Mouse (Mus musculus): ENCODE measurements around the gene Il31. TPM values are rescaled to one million over a fixed set of nuclear protein-coding genes. Genes with fewer than 3 reads are reported as not detected.
A peak's percentile ranks its signal among the peaks of the same experiment; 100 is the strongest.
"Not testable (repeated sequence)": the region's sequence is repeated elsewhere in the genome, so short reads cannot be mapped to it uniquely, and the experiment has no call there.

Gene Il31
- polyA plus RNA-seq, 1 experiment from 2014 or later, result not detected

GRCm38 (mm10) chr5:123522166-123522565 is 32.9 kb upstream of the Il31 start:
- ATAC-seq (no peak), DNase-seq (ENCODE audit: low spot score) (no peak)
- Histone ChIP-seq H3K27ac (ENCODE audit: low read depth, low read length) (no peak overlapping the region), H3K36me3 (ENCODE audit: control insufficient read depth, insufficient read depth, low read length) (peaks cover 33% of the 10 kb centered on the region), H3K4me1 (ENCODE audit: control insufficient read depth, insufficient read depth, low read length) (peaks cover 10% of the 10 kb centered on the region), H3K4me2 (ENCODE audit: low read length) (no peak overlapping the region), H3K4me3 (ENCODE audit: low read depth, low read length) (no peak overlapping the region), H3K9me3 (replicated peaks; ENCODE audit: control insufficient read depth, low read length) (no peaks in the 10 kb centered on the region), H3K9ac (ENCODE audit: low read length) (no peak overlapping the region), H3K27me3 (replicated peaks; ENCODE audit: control insufficient read depth, insufficient read depth, low read length) (no peaks in the 10 kb centered on the region)
- WGBS, result 95% methylated on average over 1 of the region's 1 CpGs

GRCm38 (mm10) chr5:123521621-123522020 is 32.3 kb upstream of the Il31 start:
- H3K4me2 ChIP-seq (ENCODE audit: low read length), result no peak overlapping the region
- WGBS, result 81% methylated on average over 1 of the region's 1 CpGs
- DNase-seq (ENCODE audit: low spot score) (no peak), ATAC-seq (no peak)
- no peak overlapping the region for H3K9ac ChIP-seq (ENCODE audit: low read length)
- H3K36me3 ChIP-seq (ENCODE audit: control insufficient read depth, insufficient read depth, low read length), result peaks cover 36% of the 10 kb centered on the region
- H3K4me3 ChIP-seq (ENCODE audit: low read depth, low read length), result no peak overlapping the region
- H3K27me3 ChIP-seq (replicated peaks; ENCODE audit: control insufficient read depth, insufficient read depth, low read length), result no peaks in the 10 kb centered on the region
- no peaks in the 10 kb centered on the region for H3K9me3 ChIP-seq (replicated peaks; ENCODE audit: control insufficient read depth, low read length)
- H3K27ac ChIP-seq (ENCODE audit: low read depth, low read length), result no peak overlapping the region
- peaks cover 10% of the 10 kb centered on the region for H3K4me1 ChIP-seq (ENCODE audit: control insufficient read depth, insufficient read depth, low read length)

GRCm38 (mm10) chr5:123520666-123521065 is 31.4 kb upstream of the Il31 start:
- DNase-seq (ENCODE audit: low spot score), result no peak
- H3K27ac ChIP-seq (ENCODE audit: low read depth, low read length), result no peak overlapping the region
- H3K4me1 ChIP-seq (ENCODE audit: control insufficient read depth, insufficient read depth, low read length), result peaks cover 10% of the 10 kb centered on the region
- peaks cover 45% of the 10 kb centered on the region for H3K36me3 ChIP-seq (ENCODE audit: control insufficient read depth, insufficient read depth, low read length)
- H3K9ac ChIP-seq (ENCODE audit: low read length), result no peak overlapping the region
- WGBS, result 88% methylated on average over 9 of the region's 9 CpGs
- H3K4me2 ChIP-seq (ENCODE audit: low read length), result no peak overlapping the region
- no peak overlapping the region for H3K4me3 ChIP-seq (ENCODE audit: low read depth, low read length)
- no peaks in the 10 kb centered on the region for H3K27me3 ChIP-seq (replicated peaks; ENCODE audit: control insufficient read depth, insufficient read depth, low read length)
- no peak for ATAC-seq
- no peaks in the 10 kb centered on the region for H3K9me3 ChIP-seq (replicated peaks; ENCODE audit: control insufficient read depth, low read length)

- Histone ChIP-seq H3K4me1 (ENCODE audit: control insufficient read depth, insufficient read depth, low read length) (no peaks in the 10 kb centered on the region), H3K27ac (ENCODE audit: low read depth, low read length) (no peak overlapping the region), H3K4me2 (ENCODE audit: low read length) (no peak overlapping the region), H3K9ac (ENCODE audit: low read length) (no peak overlapping the region), H3K4me3 (ENCODE audit: low read depth, low read length) (no peak overlapping the region), H3K36me3 (ENCODE audit: control insufficient read depth, insufficient read depth, low read length) (peaks cover 81% of the 10 kb centered on the region), H3K9me3 (replicated peaks; ENCODE audit: control insufficient read depth, low read length) (no peaks in the 10 kb centered on the region), H3K27me3 (replicated peaks; ENCODE audit: control insufficient read depth, insufficient read depth, low read length) (no peaks in the 10 kb centered on the region)
- DNase-seq (ENCODE audit: low spot score) (no peak), ATAC-seq (no peak)
- WGBS, result 94% methylated on average over 5 of the region's 5 CpGs
Measured at GRCm38 (mm10) chr5:123514871-123515270, 25.6 kb upstream of the Il31 start.

- H3K4me1 ChIP-seq (ENCODE audit: control insufficient read depth, insufficient read depth, low read length), result peaks cover 4% of the 10 kb centered on the region
- ATAC-seq, result no peak
- DNase-seq (ENCODE audit: low spot score), result no peak
- H3K4me3 ChIP-seq (ENCODE audit: low read depth, low read length), result no peak overlapping the region
- H3K27ac ChIP-seq (ENCODE audit: low read depth, low read length), result no peak overlapping the region
- no peaks in the 10 kb centered on the region for H3K27me3 ChIP-seq (replicated peaks; ENCODE audit: control insufficient read depth, insufficient read depth, low read length)
- H3K4me2 ChIP-seq (ENCODE audit: low read length), result no peak overlapping the region
- no peak overlapping the region for H3K9ac ChIP-seq (ENCODE audit: low read length)
- 80% methylated on average over 3 of the region's 3 CpGs for WGBS
- no peaks in the 10 kb centered on the region for H3K9me3 ChIP-seq (replicated peaks; ENCODE audit: control insufficient read depth, low read length)
- H3K36me3 ChIP-seq (ENCODE audit: control insufficient read depth, insufficient read depth, low read length), result peaks cover 53% of the 10 kb centered on the region
Measured at GRCm38 (mm10) chr5:123512102-123512501, 22.8 kb upstream of the Il31 start.

- H3K4me2 ChIP-seq (ENCODE audit: low read length); H3K27me3 ChIP-seq (replicated peaks; ENCODE audit: control insufficient read depth, insufficient read depth, low read length); DNase-seq (ENCODE audit: low spot score); ATAC-seq; H3K9me3 ChIP-seq (replicated peaks; ENCODE audit: control insufficient read depth, low read length); H3K4me1 ChIP-seq (ENCODE audit: control insufficient read depth, insufficient read depth, low read length); H3K4me3 ChIP-seq (ENCODE audit: low read depth, low read length); H3K9ac ChIP-seq (ENCODE audit: low read length); H3K27ac ChIP-seq (ENCODE audit: low read depth, low read length): not testable (repeated sequence)
- 70% methylated on average over 3 of the region's 3 CpGs for WGBS
- H3K36me3 ChIP-seq (ENCODE audit: control insufficient read depth, insufficient read depth, low read length), result peaks cover 46% of the 10 kb centered on the region
Measured at GRCm38 (mm10) chr5:123511426-123511825, 22.1 kb upstream of the Il31 start.

- H3K27ac ChIP-seq (ENCODE audit: low read depth, low read length), result no peak within 1 kb of the TSS
- WGBS, result 90% methylated on average over 5 of the region's 5 CpGs
- no peak within 1 kb of the TSS for H3K4me3 ChIP-seq (ENCODE audit: low read depth, low read length)
- H3K36me3 ChIP-seq (ENCODE audit: control insufficient read depth, insufficient read depth, low read length), result peaks cover 34% of the 10 kb centered on the region
- no peaks in the 10 kb centered on the region for H3K27me3 ChIP-seq (replicated peaks; ENCODE audit: control insufficient read depth, insufficient read depth, low read length)
- no peak within 1 kb of the TSS for H3K9ac ChIP-seq (ENCODE audit: low read length)
- H3K4me1 ChIP-seq (ENCODE audit: control insufficient read depth, insufficient read depth, low read length), result peaks cover 4% of the 10 kb centered on the region
- peak within 1 kb of the TSS; percentile 81; the same call in 1 of the 2 replicates for H3K4me2 ChIP-seq (ENCODE audit: low read length)
- DNase-seq (ENCODE audit: low spot score) (no peak), ATAC-seq (no peak)
- H3K9me3 ChIP-seq (replicated peaks; ENCODE audit: control insufficient read depth, low read length), result no peaks in the 10 kb centered on the region
Measured at GRCm38 (mm10) chr5:123510160-123510559, 20.9 kb upstream of the Il31 start, which contains the start of gene B3gnt4. Gene B3gnt4 (plus strand): TSS chr5:123510460.

GRCm38 (mm10) chr5:123508921-123509320 is 19.6 kb upstream of the Il31 start:
- DNase-seq (ENCODE audit: low spot score) (peak; percentile 21), ATAC-seq (no peak)
- H3K27ac ChIP-seq (ENCODE audit: low read depth, low read length), result no peak overlapping the region
- H3K27me3 ChIP-seq (replicated peaks; ENCODE audit: control insufficient read depth, insufficient read depth, low read length), result no peaks in the 10 kb centered on the region
- WGBS, result 6% methylated on average over 12 of the region's 12 CpGs
- H3K9me3 ChIP-seq (replicated peaks; ENCODE audit: control insufficient read depth, low read length), result no peaks in the 10 kb centered on the region
- H3K9ac ChIP-seq (ENCODE audit: low read length), result peak overlapping the region; percentile 68
- peaks cover 4% of the 10 kb centered on the region for H3K4me1 ChIP-seq (ENCODE audit: control insufficient read depth, insufficient read depth, low read length)
- H3K4me2 ChIP-seq (ENCODE audit: low read length), result peak overlapping the region; percentile 81
- peaks cover 22% of the 10 kb centered on the region for H3K36me3 ChIP-seq (ENCODE audit: control insufficient read depth, insufficient read depth, low read length)
- peak overlapping the region; percentile 56 for H3K4me3 ChIP-seq (ENCODE audit: low read depth, low read length)

GRCm38 (mm10) chr5:123507936-123508723 is 18.8 kb upstream of the Il31 start:
- Histone ChIP-seq H3K4me3 (ENCODE audit: low read depth, low read length) (peak overlapping the region; percentile 56), H3K36me3 (ENCODE audit: control insufficient read depth, insufficient read depth, low read length) (peaks cover 22% of the 10 kb centered on the region), H3K27ac (ENCODE audit: low read depth, low read length) (no peak overlapping the region; the same call in 1 of the 2 replicates), H3K27me3 (replicated peaks; ENCODE audit: control insufficient read depth, insufficient read depth, low read length) (no peaks in the 10 kb centered on the region), H3K9ac (ENCODE audit: low read length) (peak overlapping the region; percentile 68), H3K4me2 (ENCODE audit: low read length) (peak overlapping the region; percentile 81), H3K9me3 (replicated peaks; ENCODE audit: control insufficient read depth, low read length) (no peaks in the 10 kb centered on the region), H3K4me1 (ENCODE audit: control insufficient read depth, insufficient read depth, low read length) (peaks cover 4% of the 10 kb centered on the region)
- 1% methylated on average over 57 of the region's 59 CpGs for WGBS
- DNase-seq (ENCODE audit: low spot score) (peak; percentile 97), ATAC-seq (peak; percentile 95)
